Mouse (Mus musculus): ENCODE measurements around the gene Hemk1. TPM values are rescaled to one million over a fixed set of nuclear protein-coding genes. Genes with fewer than 3 reads are reported as not detected.

Gene Hemk1
- polyA plus RNA-seq, 1 experiment from 2014 or later: 11.1 TPM

GRCm38 (mm10) chr9:107354826-107355225 is 16.7 kb upstream of the Hemk1 start:
- no peak for DNase-seq (ENCODE audit: low spot score)
- Histone ChIP-seq H3K4me3 (ENCODE audit: low read depth, low read length) (no peak overlapping the region), H3K27ac (ENCODE audit: low read depth, low read length) (no peak overlapping the region), H3K9ac (ENCODE audit: low read length) (0 out of 2 replicates have a peak overlapping the region, but pooled peaks have one; percentile 10), H3K36me3 (ENCODE audit: control insufficient read depth, insufficient read depth, low read length) (no peaks in the 10 kb centered on the region), H3K9me3 (ENCODE audit: control insufficient read depth, low read length) (no peaks in the 10 kb centered on the region), H3K4me1 (ENCODE audit: control insufficient read depth, insufficient read depth, low read length) (no peaks in the 10 kb centered on the region), H3K27me3 (ENCODE audit: control insufficient read depth, insufficient read depth, low read length) (no peaks in the 10 kb centered on the region), H3K4me2 (ENCODE audit: low read depth) (no peak overlapping the region)
- no peak for ATAC-seq (ENCODE audit: insufficient read depth, low FRiP score, low TSS enrichment)
- 83% methylated on average over 1 of the region's 1 CpGs for WGBS

- Histone ChIP-seq H3K4me2 (ENCODE audit: low read depth) (no peak overlapping the region), H3K9ac (ENCODE audit: low read length) (no peak overlapping the region), H3K27me3 (ENCODE audit: control insufficient read depth, insufficient read depth, low read length) (no peaks in the 10 kb centered on the region), H3K9me3 (ENCODE audit: control insufficient read depth, low read length) (no peaks in the 10 kb centered on the region), H3K4me3 (ENCODE audit: low read depth, low read length) (no peak overlapping the region), H3K4me1 (ENCODE audit: control insufficient read depth, insufficient read depth, low read length) (no peaks in the 10 kb centered on the region), H3K36me3 (ENCODE audit: control insufficient read depth, insufficient read depth, low read length) (no peaks in the 10 kb centered on the region), H3K27ac (ENCODE audit: low read depth, low read length) (no peak overlapping the region)
- 43% methylated on average over 7 of the region's 7 CpGs for WGBS
- no peak for DNase-seq (ENCODE audit: low spot score)
- ATAC-seq (ENCODE audit: insufficient read depth, low FRiP score, low TSS enrichment): no peak
Observed at GRCm38 (mm10) chr9:107349321-107349720, 11.2 kb upstream of the Hemk1 start.

- Histone ChIP-seq H3K4me1 (ENCODE audit: control insufficient read depth, insufficient read depth, low read length) (no peaks in the 10 kb centered on the region), H3K27ac (ENCODE audit: low read depth, low read length) (no peak overlapping the region), H3K27me3 (ENCODE audit: control insufficient read depth, insufficient read depth, low read length) (no peaks in the 10 kb centered on the region), H3K9ac (ENCODE audit: low read length) (no peak overlapping the region), H3K36me3 (ENCODE audit: control insufficient read depth, insufficient read depth, low read length) (no peaks in the 10 kb centered on the region), H3K9me3 (ENCODE audit: control insufficient read depth, low read length) (no peaks in the 10 kb centered on the region), H3K4me3 (ENCODE audit: low read depth, low read length) (no peak overlapping the region), H3K4me2 (ENCODE audit: low read depth) (no peak overlapping the region)
- no peak for ATAC-seq (ENCODE audit: insufficient read depth, low FRiP score, low TSS enrichment)
- WGBS: 80% methylated on average over 9 of the region's 9 CpGs
- no peak for DNase-seq (ENCODE audit: low spot score)
Observed at GRCm38 (mm10) chr9:107347586-107348183, 9.5 kb upstream of the Hemk1 start.

GRCm38 (mm10) chr9:107346081-107346480 is 7.9 kb upstream of the Hemk1 start:
- Histone ChIP-seq H3K4me1 (ENCODE audit: control insufficient read depth, insufficient read depth, low read length) (peaks cover 2% of the 10 kb centered on the region; the same call in 1 of the 2 replicates), H3K27me3 (ENCODE audit: control insufficient read depth, insufficient read depth, low read length) (no peaks in the 10 kb centered on the region), H3K27ac (ENCODE audit: low read depth, low read length) (no peak overlapping the region), H3K9me3 (ENCODE audit: control insufficient read depth, low read length) (no peaks in the 10 kb centered on the region), H3K4me3 (ENCODE audit: low read depth, low read length) (no peak overlapping the region), H3K9ac (ENCODE audit: low read length) (no peak overlapping the region), H3K36me3 (ENCODE audit: control insufficient read depth, insufficient read depth, low read length) (no peaks in the 10 kb centered on the region), H3K4me2 (ENCODE audit: low read depth) (no peak overlapping the region)
- WGBS: 81% methylated on average over 8 of the region's 8 CpGs
- DNase-seq (ENCODE audit: low spot score): no peak
- ATAC-seq (ENCODE audit: insufficient read depth, low FRiP score, low TSS enrichment): no peak

GRCm38 (mm10) chr9:107344027-107344426 is 5.9 kb upstream of the Hemk1 start:
- H3K9me3 ChIP-seq (ENCODE audit: control insufficient read depth, low read length): no peaks in the 10 kb centered on the region
- H3K36me3 ChIP-seq (ENCODE audit: control insufficient read depth, insufficient read depth, low read length): no peaks in the 10 kb centered on the region
- no peak overlapping the region for H3K9ac ChIP-seq (ENCODE audit: low read length)
- no peak for ATAC-seq (ENCODE audit: insufficient read depth, low FRiP score, low TSS enrichment)
- no peak overlapping the region for H3K4me2 ChIP-seq (ENCODE audit: low read depth)
- peaks cover 5% of the 10 kb centered on the region; the same call in 1 of the 2 replicates for H3K4me1 ChIP-seq (ENCODE audit: control insufficient read depth, insufficient read depth, low read length)
- no peaks in the 10 kb centered on the region for H3K27me3 ChIP-seq (ENCODE audit: control insufficient read depth, insufficient read depth, low read length)
- no peak overlapping the region for H3K4me3 ChIP-seq (ENCODE audit: low read depth, low read length)
- no peak for DNase-seq (ENCODE audit: low spot score)
- WGBS: 76% methylated on average over 6 of the region's 6 CpGs
- no peak overlapping the region for H3K27ac ChIP-seq (ENCODE audit: low read depth, low read length)

- H3K4me2 ChIP-seq (ENCODE audit: low read depth): no peak overlapping the region
- no peaks in the 10 kb centered on the region for H3K36me3 ChIP-seq (ENCODE audit: control insufficient read depth, insufficient read depth, low read length)
- DNase-seq (ENCODE audit: low spot score) (no peak), ATAC-seq (ENCODE audit: insufficient read depth, low FRiP score, low TSS enrichment) (no peak)
- peaks cover 11% of the 10 kb centered on the region; the same call in 1 of the 2 replicates for H3K4me1 ChIP-seq (ENCODE audit: control insufficient read depth, insufficient read depth, low read length)
- H3K27ac ChIP-seq (ENCODE audit: low read depth, low read length): no peak overlapping the region
- no peaks in the 10 kb centered on the region for H3K27me3 ChIP-seq (ENCODE audit: control insufficient read depth, insufficient read depth, low read length)
- H3K9me3 ChIP-seq (ENCODE audit: control insufficient read depth, low read length): no peaks in the 10 kb centered on the region
- 70% methylated on average over 8 of the region's 8 CpGs for WGBS
- H3K4me3 ChIP-seq (ENCODE audit: low read depth, low read length): no peak overlapping the region
- no peak overlapping the region for H3K9ac ChIP-seq (ENCODE audit: low read length)
Observed at GRCm38 (mm10) chr9:107343146-107343943, 5.2 kb upstream of the Hemk1 start.

- Histone ChIP-seq H3K9me3 (ENCODE audit: control insufficient read depth, low read length) (no peaks in the 10 kb centered on the region), H3K36me3 (ENCODE audit: control insufficient read depth, insufficient read depth, low read length) (no peaks in the 10 kb centered on the region), H3K9ac (ENCODE audit: low read length) (no peak overlapping the region), H3K4me3 (ENCODE audit: low read depth, low read length) (no peak overlapping the region), H3K27ac (ENCODE audit: low read depth, low read length) (no peak overlapping the region), H3K4me1 (ENCODE audit: control insufficient read depth, insufficient read depth, low read length) (peaks cover 15% of the 10 kb centered on the region; the same call in 1 of the 2 replicates), H3K4me2 (ENCODE audit: low read depth) (no peak overlapping the region), H3K27me3 (ENCODE audit: control insufficient read depth, insufficient read depth, low read length) (no peaks in the 10 kb centered on the region)
- no peak for ATAC-seq (ENCODE audit: insufficient read depth, low FRiP score, low TSS enrichment)
- WGBS: 89% methylated on average over 11 of the region's 11 CpGs
- no peak for DNase-seq (ENCODE audit: low spot score)
Observed at GRCm38 (mm10) chr9:107342201-107342709, 4.1 kb upstream of the Hemk1 start.

- no peak overlapping the region for H3K27ac ChIP-seq (ENCODE audit: low read depth, low read length)
- 56% methylated on average over 12 of the region's 12 CpGs for WGBS
- no peak for ATAC-seq (ENCODE audit: insufficient read depth, low FRiP score, low TSS enrichment)
- no peaks in the 10 kb centered on the region for H3K27me3 ChIP-seq (ENCODE audit: control insufficient read depth, insufficient read depth, low read length)
- peak overlapping the region; percentile 64 for H3K9ac ChIP-seq (ENCODE audit: low read length)
- DNase-seq (ENCODE audit: low spot score): no peak
- H3K4me1 ChIP-seq (ENCODE audit: control insufficient read depth, insufficient read depth, low read length): peaks cover 15% of the 10 kb centered on the region; the same call in 1 of the 2 replicates
- peak overlapping the region; percentile 51 for H3K4me3 ChIP-seq (ENCODE audit: low read depth, low read length)
- H3K36me3 ChIP-seq (ENCODE audit: control insufficient read depth, insufficient read depth, low read length): no peaks in the 10 kb centered on the region
- H3K4me2 ChIP-seq (ENCODE audit: low read depth): peak overlapping the region; percentile 53
- H3K9me3 ChIP-seq (ENCODE audit: control insufficient read depth, low read length): no peaks in the 10 kb centered on the region
Observed at GRCm38 (mm10) chr9:107340911-107341645, 2.9 kb upstream of the Hemk1 start.

Data from neural tube, embryonic 11.5 days (tissue).